Mouse (Mus musculus) left cerebral cortex, postnatal 14 days (tissue): ENCODE measurements at regions not wholly inside any gene's neighbourhood (a gene's known extent, or its start where the extent isn't known, plus 50 kb on each side); places are given as distances from the start of the nearest gene placed in this dataset.

ENCODE experiments used
- DNase-seq, 2 experiments: peaks; one replicate each; pipeline ENCODE4 v3.0.0; 2021 to 2022; ENCODE audit warnings: low spot score in 2 of 2, mixed read lengths in 1 of 2
- intact Hi-C: fragments of 180-260 bp; cut with DNase I; formaldehyde crosslinking; loops from one replicate; pipeline ENCODE4 v1.15.1; 2025

DNA sequence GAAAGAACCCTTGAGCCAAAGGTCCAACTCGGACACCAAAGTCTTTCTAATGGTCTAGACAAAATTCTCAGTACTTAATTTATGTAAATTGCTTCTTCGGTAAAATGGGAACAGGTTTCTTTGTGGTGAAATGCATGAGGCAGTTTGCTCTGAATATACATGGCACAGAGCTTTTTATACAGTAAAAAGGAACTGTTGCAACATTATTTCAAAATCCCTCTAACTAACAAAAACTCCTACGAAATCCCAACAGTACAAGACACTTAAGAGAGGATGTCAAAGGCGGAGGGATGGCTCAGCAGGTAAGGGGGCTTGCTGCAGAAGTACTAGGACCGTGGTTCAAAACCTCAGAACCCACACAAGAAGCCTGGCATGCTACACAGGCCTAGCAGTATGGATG is 248.4 kb downstream of the Barhl2 start:
- intact Hi-C loops = no loop called here
- DNase-seq = no peak

DNA sequence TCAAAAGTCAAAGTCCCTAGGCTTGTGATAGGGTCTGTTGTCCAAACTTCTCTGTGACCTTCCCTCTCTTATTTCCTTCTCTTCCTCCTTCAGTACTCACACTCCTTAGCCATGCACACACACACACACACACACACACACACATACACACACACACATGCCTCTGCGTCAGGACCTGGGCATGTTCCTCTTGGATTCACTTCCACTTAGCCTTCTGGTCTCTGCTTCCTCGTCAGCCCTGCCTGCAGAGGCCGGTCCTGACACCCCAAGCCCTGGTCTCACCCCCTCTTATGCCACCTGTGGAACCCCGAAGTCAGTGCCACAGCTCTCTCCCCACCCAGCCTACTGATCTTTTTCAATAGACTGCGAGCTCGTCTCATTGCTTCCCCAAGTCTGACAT is 250.3 kb downstream of the Barhl2 start:
- DNase-seq = no peak
- intact Hi-C loops = no loop called here

DNA sequence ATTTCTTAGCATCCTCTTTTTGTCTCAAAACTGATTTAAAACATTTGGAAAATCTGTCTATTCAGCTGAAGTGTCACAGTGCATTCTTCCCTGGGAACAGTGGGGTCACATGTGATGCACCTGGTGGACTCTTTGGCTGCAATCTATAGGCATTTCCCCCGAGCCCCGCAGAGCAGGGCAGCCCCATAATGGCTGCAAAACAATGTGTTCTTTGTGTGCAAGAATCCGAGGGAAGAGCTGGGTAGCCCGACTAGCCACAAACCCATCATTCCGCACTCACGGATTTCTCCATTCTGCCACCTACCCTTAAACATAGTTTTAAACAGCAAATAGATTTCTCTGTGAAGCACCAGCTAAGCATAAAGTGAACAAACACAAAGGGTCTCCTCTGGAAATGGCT is 252.2 kb downstream of the Barhl2 start:
- intact Hi-C loops = no loop called here
- no peak for DNase-seq

DNA sequence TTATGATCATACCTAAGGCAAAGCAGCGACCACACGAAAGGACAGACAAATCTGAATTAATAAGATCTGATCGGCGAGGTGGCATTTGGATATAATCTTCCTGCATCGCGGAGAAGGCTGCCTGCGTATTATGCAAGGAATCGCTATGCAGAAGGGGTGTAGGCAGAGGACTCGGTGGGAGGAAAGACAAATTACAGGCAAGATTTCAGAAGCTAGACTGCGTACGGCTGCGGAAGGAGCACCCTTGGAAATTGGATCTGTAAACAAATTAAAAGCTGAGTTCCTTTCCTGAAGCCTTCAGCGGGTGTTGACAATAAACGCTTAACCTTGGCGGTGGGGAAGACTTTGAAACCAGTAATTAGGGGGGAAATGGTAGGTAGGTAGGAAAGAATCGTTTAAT is 257.3 kb downstream of the Barhl2 start:
- intact Hi-C loops = no loop called here
- peak; percentile 41 to 44 for DNase-seq

DNA sequence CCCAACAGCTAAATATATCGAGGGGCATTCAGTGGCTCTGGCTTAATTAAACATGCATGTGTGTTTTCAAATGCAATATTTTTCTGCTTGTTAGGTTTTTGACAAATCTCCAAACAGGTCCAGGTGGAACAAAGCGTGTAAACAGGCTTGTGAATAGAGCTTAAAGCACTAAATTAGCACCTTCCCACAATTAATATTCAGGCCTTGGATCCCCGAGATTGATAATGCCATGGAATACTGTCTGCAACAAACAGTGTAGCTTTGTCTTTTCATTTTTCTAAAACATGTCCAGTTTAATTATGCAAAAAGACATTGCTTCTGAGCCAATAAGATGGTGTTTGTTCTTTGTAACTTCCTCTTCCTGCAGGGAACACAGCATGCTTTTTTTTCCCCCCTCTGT is 258.9 kb downstream of the Barhl2 start:
- DNase-seq = no peak
- intact Hi-C loops = no loop called here

DNA sequence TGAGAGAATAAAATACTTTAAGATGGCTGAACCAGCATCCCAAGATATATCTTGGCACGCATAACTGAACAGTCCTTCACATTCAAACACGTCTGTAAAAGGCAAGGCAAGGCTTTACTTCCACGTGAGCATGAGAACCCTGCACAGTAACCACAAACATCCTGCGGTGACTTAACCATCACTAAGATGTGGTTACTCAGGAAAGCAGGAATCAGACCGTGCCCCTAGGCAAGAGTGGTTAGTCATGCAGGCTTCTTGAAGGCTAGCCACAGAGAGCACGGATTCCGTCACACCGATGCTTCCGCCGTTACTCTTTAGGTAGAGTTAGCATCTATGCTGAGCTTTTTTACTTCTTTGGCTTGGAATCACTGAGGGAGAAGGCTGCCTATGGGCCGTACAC is 266.8 kb downstream of the Barhl2 start:
- intact Hi-C loops = no loop called here
- DNase-seq = no peak

DNA sequence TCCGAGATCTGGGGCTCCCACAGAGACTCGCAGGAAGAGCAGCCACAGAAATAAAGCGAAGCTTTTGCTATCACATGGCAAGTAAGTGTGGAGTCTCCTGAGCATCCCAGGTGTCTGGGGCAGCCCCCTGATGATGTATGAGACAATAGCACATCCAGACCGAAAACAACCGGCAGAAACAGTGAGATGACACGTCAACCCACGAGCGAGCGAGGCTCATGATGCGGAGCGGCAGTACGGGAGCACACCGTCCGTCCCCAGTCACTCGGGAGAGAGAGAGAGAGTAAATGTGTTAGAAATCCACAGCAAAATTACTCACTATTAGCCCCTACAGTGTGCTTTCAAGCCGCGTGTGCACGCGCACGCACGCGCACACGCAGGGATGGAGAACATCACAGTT is 276.2 kb downstream of the Barhl2 start:
- DNase-seq = no peak
- intact Hi-C loops = no loop called here

DNA sequence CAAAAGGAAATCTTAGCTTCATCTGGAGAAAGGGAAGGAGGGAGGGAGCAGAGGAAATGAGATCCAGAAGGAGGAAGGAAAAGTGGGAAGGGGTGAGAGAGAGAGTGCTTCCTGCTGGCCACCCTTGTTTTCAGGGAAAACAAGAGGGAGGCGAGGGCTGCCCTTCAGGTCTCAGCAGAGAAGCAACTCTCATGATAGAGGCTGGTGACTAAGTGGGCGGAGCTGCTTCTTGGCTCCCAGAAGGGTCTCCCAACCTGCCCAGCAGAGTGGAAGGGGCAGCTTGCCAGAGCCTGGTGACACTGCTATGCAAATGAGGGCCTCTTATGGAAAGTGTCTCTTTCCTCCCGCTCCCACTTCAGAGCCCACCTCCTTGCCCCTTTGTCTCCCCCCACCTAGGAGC is 285.8 kb downstream of the Barhl2 start:
- intact Hi-C loops = no loop called here
- DNase-seq = no peak

DNA sequence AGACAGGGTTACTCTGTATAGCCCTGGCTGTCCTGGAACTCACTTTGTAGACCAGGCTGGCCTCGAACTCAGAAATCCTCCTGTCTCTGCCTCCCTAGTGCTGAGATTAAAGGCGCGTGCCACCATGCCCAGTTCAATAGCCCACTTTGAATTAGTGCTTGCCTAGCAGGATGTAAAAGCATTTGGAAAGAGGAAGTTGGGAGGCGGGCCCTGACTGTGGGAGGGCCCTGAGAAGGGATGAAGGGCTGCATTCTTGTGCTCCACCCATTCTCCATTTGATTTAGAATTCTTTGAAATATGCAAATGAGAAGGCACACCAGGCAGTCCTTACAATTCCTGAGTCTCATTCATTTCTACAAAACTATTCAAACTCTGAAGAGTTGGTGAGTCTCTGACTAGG is 287.6 kb downstream of the Barhl2 start:
- no peak for DNase-seq

DNA sequence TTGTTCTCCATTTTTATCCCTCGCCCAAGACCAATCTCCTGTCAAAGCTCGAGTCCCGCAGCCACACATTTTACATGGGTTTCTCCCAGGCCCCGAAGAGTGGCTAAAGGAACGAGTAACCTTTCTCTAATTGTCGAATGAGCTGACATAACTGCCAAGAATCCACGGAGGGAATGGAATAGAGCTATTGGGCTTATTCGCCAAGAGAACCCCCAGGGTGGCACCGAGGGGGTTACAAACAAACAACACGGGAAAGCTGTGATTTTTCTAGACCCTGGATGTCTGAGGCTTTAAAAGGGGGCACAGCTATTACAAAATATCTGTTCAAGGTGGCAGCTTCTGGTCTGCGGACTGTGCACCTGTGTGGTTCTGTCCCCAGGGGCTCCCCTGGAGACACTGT is 290.4 kb downstream of the Barhl2 start:
- no peak for DNase-seq
- intact Hi-C loops = no loop called here

More for the DNA sequence above, 287.6 kb downstream of the Barhl2 start:
- intact Hi-C loops = no loop called here

DNA sequence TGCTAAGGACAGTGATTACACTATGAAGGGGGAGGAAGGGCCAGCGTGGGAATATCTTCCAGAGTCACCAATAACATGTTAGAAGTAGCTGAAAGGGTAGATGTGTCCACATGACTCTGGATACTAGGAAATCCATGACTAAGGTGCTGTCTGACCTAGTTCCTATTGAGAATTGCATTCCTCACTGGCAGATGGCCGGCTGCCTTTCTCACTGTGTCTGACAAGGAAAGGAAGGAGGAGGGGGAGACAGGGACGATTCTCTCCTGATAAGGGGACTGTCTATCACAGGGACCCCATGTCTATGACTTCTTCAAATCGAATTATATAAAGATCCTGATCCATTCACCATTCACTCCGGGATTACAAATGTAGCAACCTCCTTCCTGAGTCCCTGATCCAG is 289.9 kb downstream of the Zfp326 start:
- DNase-seq = no peak
- intact Hi-C loops = no loop called here

DNA sequence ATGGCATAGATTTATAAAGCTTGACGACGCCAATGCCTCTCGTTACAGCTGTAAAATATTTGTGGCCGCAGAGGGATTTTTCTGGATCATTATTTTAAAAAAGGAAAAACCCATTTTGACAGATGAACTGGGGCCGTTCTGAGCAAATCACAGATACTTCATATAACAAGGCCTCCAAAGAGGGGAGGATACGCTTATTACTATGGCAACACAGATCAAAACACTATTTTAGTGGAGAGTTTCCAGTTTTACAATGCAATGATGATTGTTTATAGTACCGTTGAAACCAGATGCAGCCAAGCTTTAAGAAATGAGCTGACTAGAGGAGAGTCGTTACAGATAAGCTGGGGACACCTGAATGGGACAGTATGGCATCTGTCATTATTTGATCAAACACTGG is 287.8 kb downstream of the Zfp326 start:
- intact Hi-C loops = no loop called here
- no peak for DNase-seq

DNA sequence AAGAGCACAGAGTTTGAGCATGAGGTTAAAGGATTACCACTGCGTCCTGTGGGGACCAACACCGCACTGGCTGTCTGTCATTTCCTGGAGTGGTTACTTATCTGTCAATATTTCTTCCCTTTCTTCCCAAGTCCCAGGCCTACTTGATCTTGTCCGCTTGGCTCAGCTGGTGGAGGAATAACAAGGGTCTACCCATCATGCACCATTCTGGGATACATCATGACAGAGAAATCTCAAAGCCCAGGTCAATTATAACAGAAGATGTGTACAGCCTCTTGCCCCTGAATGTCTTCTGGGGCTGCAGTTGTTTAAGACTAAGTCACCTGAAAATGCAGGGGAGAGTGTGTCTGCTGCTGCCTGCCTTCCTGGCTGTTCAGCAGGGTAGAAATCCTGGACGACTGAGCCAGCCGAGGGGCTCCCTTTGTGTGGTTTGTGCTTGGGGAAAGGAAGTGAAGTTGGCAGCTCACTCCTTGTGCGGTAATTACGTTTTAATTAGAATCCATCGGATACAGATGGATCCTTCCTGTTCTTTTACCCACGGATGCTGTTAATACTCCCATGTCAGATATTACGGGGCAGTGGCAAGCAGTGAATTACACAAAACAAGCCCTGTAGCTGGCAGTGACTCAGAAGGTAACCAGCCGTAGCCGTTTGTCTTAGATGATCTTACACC is 286.8 kb downstream of the Zfp326 start:
- no peak for DNase-seq
- intact Hi-C loops = no loop called here

DNA sequence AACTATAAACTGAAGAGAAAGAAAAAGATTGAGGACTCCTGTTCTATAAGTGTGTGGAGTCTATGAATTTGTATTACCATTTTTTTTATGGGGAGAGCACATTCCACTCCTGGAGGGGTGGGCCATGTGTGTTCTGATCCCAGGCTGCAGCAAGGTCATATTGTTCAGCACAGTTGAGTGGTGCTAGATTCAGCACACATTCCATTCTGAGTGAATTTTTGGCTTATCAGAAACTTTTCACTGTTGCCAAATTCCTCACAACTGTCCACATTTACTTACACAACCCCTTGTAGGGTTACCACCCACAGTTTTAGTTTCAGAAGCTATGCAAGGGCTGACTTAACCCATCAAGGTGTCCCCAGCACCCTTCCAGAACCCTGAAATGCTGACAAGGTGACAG is 262.7 kb downstream of the Zfp326 start:
- intact Hi-C loops = no loop called here
- DNase-seq = no peak

DNA sequence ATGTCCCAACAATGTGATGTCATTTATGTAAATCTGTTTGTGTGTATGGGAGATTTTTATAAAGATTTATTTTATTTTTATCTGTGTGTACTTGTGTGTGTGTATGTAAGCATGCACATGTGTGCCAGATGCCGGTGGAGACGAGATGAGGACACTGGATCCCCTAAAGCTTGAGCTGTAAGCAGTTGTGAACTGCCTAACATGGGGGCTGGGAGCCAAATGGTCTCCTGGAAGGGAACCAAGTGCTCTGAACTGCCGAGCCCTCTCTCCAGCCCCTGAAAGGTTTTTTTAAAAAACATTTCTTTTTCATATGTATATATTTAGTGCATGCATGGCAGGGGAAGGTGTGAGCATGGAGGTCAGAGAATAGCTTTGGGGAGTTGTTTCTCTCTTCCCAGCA is 246.6 kb downstream of the Zfp326 start:
- intact Hi-C loops = no loop called here
- no peak for DNase-seq

DNA sequence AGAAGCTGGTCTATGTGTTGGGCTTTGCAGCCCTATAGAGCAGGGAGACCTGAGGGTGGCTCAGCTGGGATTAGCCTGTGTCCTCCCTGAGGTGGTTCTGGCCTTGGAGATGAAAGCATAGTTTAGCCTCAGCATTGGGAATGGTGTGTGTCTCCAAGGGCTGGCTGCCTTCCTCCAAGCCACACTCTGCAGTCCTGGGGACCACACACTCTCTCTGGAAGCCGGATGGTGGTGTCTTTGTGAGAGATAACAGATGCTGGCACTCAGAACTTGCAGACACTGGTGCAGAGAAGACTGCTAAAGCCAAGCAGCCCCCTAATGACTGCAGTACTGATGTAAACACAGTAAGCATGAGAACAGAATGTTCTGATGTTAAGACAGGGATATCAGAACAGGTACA is 243.2 kb downstream of the Zfp326 start:
- DNase-seq = no peak
- intact Hi-C loops = no loop called here

DNA sequence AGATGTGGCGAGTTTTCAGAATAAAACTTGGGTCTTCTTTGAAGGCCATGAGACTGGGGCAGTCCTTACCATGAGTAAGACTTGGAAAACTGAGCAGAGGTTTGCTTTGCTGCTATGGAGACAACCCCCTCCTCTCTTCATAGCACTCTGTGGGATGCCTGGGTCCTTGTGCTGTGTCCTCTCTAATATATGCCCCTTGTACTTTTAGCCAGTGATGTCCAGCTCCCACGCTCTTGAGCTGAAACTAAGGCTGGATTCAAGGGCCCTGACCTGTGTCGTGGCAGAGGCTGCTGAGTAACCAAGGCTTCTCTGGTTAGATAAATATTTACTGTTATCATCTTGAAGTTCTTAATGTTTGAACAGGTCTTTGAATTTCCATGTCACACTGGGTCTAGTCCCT is 236.8 kb downstream of the Zfp326 start:
- no peak for DNase-seq
- intact Hi-C loops = no loop called here

DNA sequence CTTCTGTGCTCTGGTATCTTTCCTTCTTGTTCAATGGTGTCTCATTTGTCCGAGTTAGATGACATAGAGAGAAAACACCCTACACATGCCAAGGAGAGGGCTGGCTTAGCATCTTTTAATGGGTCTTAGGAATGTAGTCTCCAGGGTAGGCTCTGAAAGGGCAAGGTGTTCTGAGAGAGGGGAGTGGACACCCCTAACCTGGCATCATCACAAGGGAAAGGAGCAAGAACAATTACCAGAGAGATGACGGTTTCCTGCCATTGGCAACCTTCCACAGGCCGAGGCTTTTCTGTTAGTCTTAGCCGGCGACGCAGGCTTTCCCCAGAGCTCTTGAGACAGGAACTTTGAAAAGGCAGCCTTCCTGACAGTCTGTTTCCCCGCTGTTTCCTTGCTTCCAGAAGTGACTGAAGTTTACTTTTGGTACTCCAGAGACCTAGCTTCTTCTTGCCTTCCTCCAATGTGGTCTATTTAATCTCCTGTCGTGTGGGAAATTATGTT is 232.2 kb downstream of the Zfp326 start:
- DNase-seq = no peak
- intact Hi-C loops = no loop called here

DNA sequence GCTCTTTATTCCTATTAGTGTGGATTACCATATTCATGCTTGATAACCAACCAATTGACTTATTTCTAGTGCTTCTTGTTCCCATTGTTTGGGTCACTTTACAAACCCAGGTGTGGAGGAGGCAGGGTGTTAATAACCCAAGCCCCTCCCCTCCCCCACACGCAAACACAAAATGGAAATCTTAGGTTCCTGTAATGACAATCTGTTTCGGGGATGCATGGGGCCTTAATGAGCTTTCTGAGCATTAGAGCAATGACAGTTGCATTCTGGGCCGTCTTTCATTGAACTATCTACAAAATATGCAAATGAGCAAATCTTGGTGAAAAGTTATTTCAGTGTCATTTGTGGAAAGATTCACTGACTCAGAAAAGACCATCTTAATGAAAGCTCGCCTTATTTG is 225.9 kb downstream of the Zfp326 start:
- DNase-seq = no peak
- intact Hi-C loops = no loop called here

DNA sequence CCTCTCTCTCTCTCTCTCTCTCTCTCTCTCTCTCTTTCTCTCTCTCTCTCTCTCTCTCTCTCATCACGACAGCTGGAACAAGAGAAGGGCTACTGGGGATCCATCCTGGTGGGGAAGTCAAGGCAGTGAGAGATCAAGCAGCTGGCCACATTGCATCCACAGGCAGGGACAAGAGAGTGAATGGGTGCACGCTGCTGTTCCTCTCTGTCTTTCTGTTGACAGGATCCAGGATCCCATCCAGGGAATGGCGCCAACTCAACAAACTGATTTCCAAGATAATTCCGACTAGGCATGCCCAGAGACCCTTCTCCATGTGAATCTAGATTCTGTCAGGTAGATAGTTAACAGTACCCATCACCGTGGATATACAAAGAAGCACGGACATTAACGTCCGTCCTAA is 222.5 kb downstream of the Zfp326 start:
- intact Hi-C loops = no loop called here
- peak in 1 of 2 experiments; percentile 18 for DNase-seq

DNA sequence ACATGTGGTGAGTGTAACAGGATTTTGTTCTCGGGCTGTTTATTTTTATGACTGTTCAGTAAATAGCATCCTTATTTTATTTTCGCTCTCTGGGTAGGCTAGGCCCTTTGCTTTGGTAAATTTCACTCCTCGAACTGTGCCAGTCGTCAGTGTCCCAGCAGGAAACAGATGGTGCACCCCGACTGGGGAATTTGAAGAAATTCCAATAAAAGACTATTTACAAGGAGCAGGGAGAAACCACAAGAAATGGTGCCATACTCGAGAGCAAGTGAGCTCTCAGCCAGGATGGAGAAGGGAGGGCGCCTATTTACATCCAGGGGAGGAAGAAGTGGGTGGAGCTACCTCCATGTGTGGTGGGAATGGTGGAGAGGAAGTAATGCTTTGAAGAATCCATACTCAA is 213.0 kb downstream of the Zfp326 start:
- intact Hi-C loops = no loop called here
- DNase-seq = no peak
